Mouse (Mus musculus) midbrain, embryonic 10.5 days (tissue): ENCODE results near the gene Srrm3. TPM values are rescaled to one million over a fixed set of nuclear protein-coding genes. Genes with fewer than 3 reads are reported as not detected.

Experiments used
- DNase-seq: peaks from one replicate; pipeline ENCODE4 v3.0.0-alpha.2; 2017; ENCODE audit warnings: low spot score
- H3K27ac ChIP-seq: fragments of 300-500 bp; sonication (generic); replicated peaks from 2 replicates; pipeline ENCODE4 v1.5.1; 2016; ENCODE audit warnings: mild to moderate bottlenecking
- H3K27me3 ChIP-seq: fragments of 300-500 bp; sonication (generic); 2 replicates; pipeline ENCODE4 v1.6.1; 2016; ENCODE audit warnings: low read depth, mild to moderate bottlenecking; ENCODE audit not compliant: poor library complexity, severe bottlenecking
- H3K36me3 ChIP-seq: fragments of 300-500 bp; sonication (generic); 2 replicates; pipeline ENCODE4 v1.6.1; 2016; ENCODE audit warnings: mild to moderate bottlenecking, moderate library complexity
- H3K4me1 ChIP-seq: fragments of 300-500 bp; sonication (generic); 2 replicates; pipeline ENCODE4 v1.6.1; 2016
- H3K4me3 ChIP-seq: fragments of 300-500 bp; sonication (generic); 2 replicates; pipeline ENCODE4 v1.5.1; 2016; ENCODE audit warnings: mild to moderate bottlenecking, moderate library complexity
- H3K9me3 ChIP-seq: fragments of 300-500 bp; sonication (generic); replicated peaks from 2 replicates; pipeline ENCODE4 v1.6.1; 2016; ENCODE audit warnings: mild to moderate bottlenecking
- WGBS: fragments of 180-500 bp; shearing (Covaris S2); methylation state at CpG from one replicate; pipeline ENCODE4 v1.1.7; 2016; 5-methylcytosine and 5-hydroxymethylcytosine counted together
- polyA plus RNA-seq: library from polyadenylated mRNA; unstranded; fragments of >200 nt; fragmentation: Nextera tagmentation; extraction: Ambion mirVana; gene quantifications from 2 replicates; pipeline ENCODE4 v1.2.1, GENCODE M21; 2016

The Srrm3 gene
- polyA plus RNA-seq, 1 experiment from 2014 or later, result 14.0 TPM

GRCm38 (mm10) chr5:135903551-135904151 is 97.0 kb downstream of the Srrm3 start:
- peak overlapping the region; percentile 83 for H3K27ac ChIP-seq
- H3K9me3 ChIP-seq, result no peaks in the 10 kb centered on the region
- peak overlapping the region; percentile 54 for H3K4me3 ChIP-seq
- H3K4me1 ChIP-seq, result peaks cover 26% of the 10 kb centered on the region
- peaks cover 34% of the 10 kb centered on the region for H3K36me3 ChIP-seq
- DNase-seq, result peak; percentile 94
- H3K27me3 ChIP-seq, result no peaks in the 10 kb centered on the region
- WGBS, result under 1% methylated on average over 30 of the region's 30 CpGs

GRCm38 (mm10) chr5:135904259-135904658 is 97.6 kb downstream of the Srrm3 start:
- Histone ChIP-seq H3K36me3 (peaks cover 40% of the 10 kb centered on the region), H3K9me3 (no peaks in the 10 kb centered on the region), H3K27ac (peak overlapping the region; percentile 83), H3K27me3 (no peaks in the 10 kb centered on the region), H3K4me1 (peaks cover 28% of the 10 kb centered on the region), H3K4me3 (peak overlapping the region; percentile 54)
- DNase-seq, result no peak
- 67% methylated on average over 5 of the region's 5 CpGs for WGBS

- Histone ChIP-seq H3K36me3 (peaks cover 53% of the 10 kb centered on the region), H3K9me3 (no peaks in the 10 kb centered on the region), H3K4me3 (no peak overlapping the region), H3K4me1 (peaks cover 28% of the 10 kb centered on the region), H3K27me3 (no peaks in the 10 kb centered on the region), H3K27ac (no peak overlapping the region)
- WGBS, result 77% methylated on average over 8 of the region's 8 CpGs
- no peak for DNase-seq
Measured at GRCm38 (mm10) chr5:135905320-135906225, 98.9 kb downstream of the Srrm3 start.

- no peak overlapping the region for H3K27ac ChIP-seq
- no peaks in the 10 kb centered on the region for H3K27me3 ChIP-seq
- DNase-seq, result no peak
- H3K4me3 ChIP-seq, result no peak overlapping the region
- peaks cover 28% of the 10 kb centered on the region for H3K4me1 ChIP-seq
- WGBS, result 92% methylated on average over 4 of the region's 4 CpGs
- H3K36me3 ChIP-seq, result peaks cover 66% of the 10 kb centered on the region
- H3K9me3 ChIP-seq, result no peaks in the 10 kb centered on the region
Measured at GRCm38 (mm10) chr5:135906846-135907245, 100.2 kb downstream of the Srrm3 start.

GRCm38 (mm10) chr5:135907256-135907655 is 100.6 kb downstream of the Srrm3 start:
- Histone ChIP-seq H3K27ac (no peak overlapping the region), H3K4me1 (peaks cover 28% of the 10 kb centered on the region), H3K4me3 (no peak overlapping the region), H3K36me3 (peaks cover 70% of the 10 kb centered on the region), H3K27me3 (no peaks in the 10 kb centered on the region), H3K9me3 (no peaks in the 10 kb centered on the region)
- WGBS, result 90% methylated on average over 13 of the region's 13 CpGs
- DNase-seq, result no peak

- 91% methylated on average over 12 of the region's 12 CpGs for WGBS
- Histone ChIP-seq H3K4me3 (no peak overlapping the region), H3K4me1 (peaks cover 20% of the 10 kb centered on the region), H3K27me3 (no peaks in the 10 kb centered on the region), H3K9me3 (no peaks in the 10 kb centered on the region), H3K27ac (no peak overlapping the region), H3K36me3 (peaks cover 80% of the 10 kb centered on the region)
- no peak for DNase-seq
Measured at GRCm38 (mm10) chr5:135908185-135908584, 101.5 kb downstream of the Srrm3 start.

- Histone ChIP-seq H3K27ac (0 out of 2 replicates have a peak overlapping the region, but pooled peaks have one; percentile 3), H3K27me3 (no peaks in the 10 kb centered on the region), H3K4me3 (no peak overlapping the region), H3K9me3 (no peaks in the 10 kb centered on the region), H3K4me1 (peaks cover 13% of the 10 kb centered on the region), H3K36me3 (peaks cover 88% of the 10 kb centered on the region)
- no peak for DNase-seq
- whole genome bisulfite sequencing, result 97% methylated on average over 16 of the region's 16 CpGs
Measured at GRCm38 (mm10) chr5:135908989-135909388, 102.3 kb downstream of the Srrm3 start.

- Histone ChIP-seq H3K4me1 (peaks cover 9% of the 10 kb centered on the region), H3K4me3 (no peak overlapping the region), H3K27ac (0 out of 2 replicates have a peak overlapping the region, but pooled peaks have one; percentile 3), H3K9me3 (no peaks in the 10 kb centered on the region), H3K27me3 (no peaks in the 10 kb centered on the region), H3K36me3 (peaks cover 91% of the 10 kb centered on the region)
- no peak for DNase-seq
- WGBS, result 86% methylated on average over 10 of the region's 10 CpGs
Measured at GRCm38 (mm10) chr5:135909646-135910045, 103.0 kb downstream of the Srrm3 start.

- Histone ChIP-seq H3K9me3 (no peaks in the 10 kb centered on the region), H3K27me3 (no peaks in the 10 kb centered on the region), H3K36me3 (peaks cover 98% of the 10 kb centered on the region), H3K4me1 (peaks cover 6% of the 10 kb centered on the region; the same call in 1 of the 2 replicates), H3K4me3 (no peak overlapping the region), H3K27ac (no peak overlapping the region)
- WGBS, result 95% methylated on average over 25 of the region's 25 CpGs
- DNase-seq, result no peak
Measured at GRCm38 (mm10) chr5:135910813-135911212, 104.1 kb downstream of the Srrm3 start.

- Histone ChIP-seq H3K9me3 (no peaks in the 10 kb centered on the region), H3K27ac (no peak overlapping the region), H3K27me3 (no peaks in the 10 kb centered on the region), H3K4me3 (no peak overlapping the region), H3K36me3 (peaks cover 99% of the 10 kb centered on the region), H3K4me1 (peaks cover 6% of the 10 kb centered on the region; the same call in 1 of the 2 replicates)
- no peak for DNase-seq
- 92% methylated on average over 11 of the region's 11 CpGs for WGBS
Measured at GRCm38 (mm10) chr5:135911633-135912220, 105.0 kb downstream of the Srrm3 start.

GRCm38 (mm10) chr5:135913201-135913600 is 106.5 kb downstream of the Srrm3 start:
- peaks cover 6% of the 10 kb centered on the region; the same call in 1 of the 2 replicates for H3K4me1 ChIP-seq
- H3K9me3 ChIP-seq, result no peaks in the 10 kb centered on the region
- 93% methylated on average over 5 of the region's 5 CpGs for WGBS
- H3K4me3 ChIP-seq, result no peak overlapping the region
- no peak overlapping the region for H3K27ac ChIP-seq
- DNase-seq, result no peak
- H3K36me3 ChIP-seq, result peaks cover 99% of the 10 kb centered on the region
- H3K27me3 ChIP-seq, result no peaks in the 10 kb centered on the region

- 91% methylated on average over 6 of the region's 6 CpGs for WGBS
- Histone ChIP-seq H3K4me3 (no peak overlapping the region), H3K4me1 (peaks cover 5% of the 10 kb centered on the region; the same call in 1 of the 2 replicates), H3K27ac (no peak overlapping the region), H3K9me3 (no peaks in the 10 kb centered on the region), H3K36me3 (peaks cover 99% of the 10 kb centered on the region), H3K27me3 (no peaks in the 10 kb centered on the region)
- no peak for DNase-seq
Measured at GRCm38 (mm10) chr5:135914156-135914555, 107.5 kb downstream of the Srrm3 start.
